Comparison of ENCODE assay signal across 8 mouse cellular contexts in genomic region chr17:56018347-56019131, GRCm38 (mm10). TPM values are rescaled to one million over a fixed set of nuclear protein-coding genes. Genes with fewer than 3 reads are reported as not detected.
DNase-seq lines count a peak whose midpoint lies in the region; ATAC-seq and TF ChIP-seq lines count a peak whose summit lies in the region.

No protein-coding gene starts in this region.

- TF ChIP-seq CTCF in left cerebral cortex, adult 2 months (IDR thresholded peaks at IDR 0.05): peak; percentile 60
- TF ChIP-seq CTCF in intestine, postnatal 0 days (IDR thresholded peaks at IDR 0.05; ENCODE audit: low read depth): peak; percentile 82
- TF ChIP-seq CTCF in lung, adult 2 months (IDR thresholded peaks at IDR 0.05; ENCODE audit: insufficient read depth, low read length): peak; percentile 51

- no peak overlapping the region for H3K9ac ChIP-seq in embryonic facial prominence, embryonic 11.5 days (replicated peaks; ENCODE audit: low read length)
- H3K9ac ChIP-seq in intestine, postnatal 0 days (ENCODE audit: low read depth, low read length): no peak overlapping the region

- intact Hi-C loops in left cerebral cortex, adult 2 months (cut with DNase I): no loop called here

- ATAC-seq in embryonic facial prominence, embryonic 11.5 days (replicated peaks; ENCODE audit: insufficient number of reproducible peaks, low FRiP score, low TSS enrichment, low read depth): no peak
- ATAC-seq in intestine, postnatal 0 days: peak; percentile 60

- peaks cover 22% of the 10 kb centered on the region for H3K36me3 ChIP-seq in embryonic facial prominence, embryonic 11.5 days (replicated peaks; ENCODE audit: control insufficient read depth, insufficient read depth, low read depth, low read length)
- peaks cover 61% of the 10 kb centered on the region for H3K36me3 ChIP-seq in intestine, postnatal 0 days (ENCODE audit: control insufficient read depth, insufficient read depth)

- no peaks in the 10 kb centered on the region for H3K9me3 ChIP-seq in embryonic facial prominence, embryonic 11.5 days (replicated peaks; ENCODE audit: control insufficient read depth, low read length)
- H3K9me3 ChIP-seq in intestine, postnatal 0 days (ENCODE audit: control insufficient read depth): no peaks in the 10 kb centered on the region

- H3K27me3 ChIP-seq in embryonic facial prominence, embryonic 11.5 days (ENCODE audit: control insufficient read depth, insufficient read depth, low read length): no peaks in the 10 kb centered on the region
- no peaks in the 10 kb centered on the region for H3K27me3 ChIP-seq in intestine, postnatal 0 days (replicated peaks; ENCODE audit: control insufficient read depth, insufficient read depth, low read length)

- no peak overlapping the region for H3K4me2 ChIP-seq in embryonic facial prominence, embryonic 11.5 days (ENCODE audit: low read depth, low read length)
- H3K4me2 ChIP-seq in intestine, postnatal 0 days (replicated peaks; ENCODE audit: low read depth): no peak overlapping the region

- WGBS in embryonic facial prominence, embryonic 11.5 days: 77% methylated on average over 20 of the region's 20 CpGs
- WGBS in intestine, postnatal 0 days: 70% methylated on average over 20 of the region's 20 CpGs
- WGBS in lung, adult 2 months: 67% methylated on average over 20 of the region's 20 CpGs

- no peaks in the 10 kb centered on the region for H3K4me1 ChIP-seq in embryonic facial prominence, embryonic 11.5 days (ENCODE audit: control insufficient read depth, insufficient read depth, low read length)
- H3K4me1 ChIP-seq in intestine, postnatal 0 days (replicated peaks; ENCODE audit: control insufficient read depth, insufficient read depth, low read length): no peaks in the 10 kb centered on the region
- peaks cover 13% of the 10 kb centered on the region for H3K4me1 ChIP-seq in lung, adult 2 months (ENCODE audit: control insufficient read depth, insufficient read depth, low read length)

- no peak for TF ChIP-seq POLR2A in lung, adult 2 months (IDR thresholded peaks at IDR 0.05; ENCODE audit: borderline replicate concordance, extremely low read depth, low read depth, low read length)

- H3K4me3 ChIP-seq in left cerebral cortex, adult 2 months: no peak overlapping the region
- no peak overlapping the region for H3K4me3 ChIP-seq in embryonic facial prominence, embryonic 11.5 days (ENCODE audit: low read depth, low read length)
- no peak overlapping the region for H3K4me3 ChIP-seq in intestine, postnatal 0 days (ENCODE audit: low read depth, low read length)
- H3K4me3 ChIP-seq in lung, adult 2 months (replicated peaks; ENCODE audit: extremely low read depth, low read depth, low read length): no peak overlapping the region

- H3K27ac ChIP-seq in left cerebral cortex, adult 2 months: peak overlapping the region; percentile 47; the same call in 1 of the 2 replicates
- no peak overlapping the region for H3K27ac ChIP-seq in embryonic facial prominence, embryonic 11.5 days (replicated peaks; ENCODE audit: low read depth, low read length)
- no peak overlapping the region for H3K27ac ChIP-seq in intestine, postnatal 0 days (ENCODE audit: low read depth, low read length)

- DNase-seq in left cerebral cortex, adult 2 months (ENCODE audit: extremely low spot score in 1 of 2, low spot score in 2 of 2): peak; percentile 69 to 74
- no peak for DNase-seq in left cerebral cortex, adult 8-10 months (ENCODE audit: low spot score in 2 of 2)
- DNase-seq in T-cell, adult 2 months (ENCODE audit: low spot score): peak; percentile 69
- peak; percentile 38 for DNase-seq in embryonic facial prominence, embryonic 11.5 days (ENCODE audit: low spot score)
- peak; percentile 33 for DNase-seq in lung, adult 2 months
- peak; percentile 63 for DNase-seq in right cerebral cortex, postnatal 4 days
- no peak for DNase-seq in adipocyte (ENCODE audit: low spot score)

RNA-seq across cellular contexts. Expression of gene Mpnd, which starts 13.0 kb away (rescaled TPM):
- total RNA-seq in left cerebral cortex, adult 2 months (2021): 10 to 100 TPM; 90.8 to 91.2 TPM
- total RNA-seq in left cerebral cortex, adult 8-10 months (2022): 100 to 1,000 TPM; 107 to 123 (median 117) TPM
- 135 and 142 TPM in 2 replicates for polyA plus RNA-seq in embryonic facial prominence, embryonic 11.5 days (2014; fragmentation: Nextera tagmentation; extraction: Ambion mirVana)
- polyA plus RNA-seq in intestine, postnatal 0 days (2015; fragmentation: Nextera tagmentation; extraction: Ambion mirVana): 41.4 and 43.0 TPM in 2 replicates
- 99.7 and 103 TPM in 2 replicates for polyA plus RNA-seq in lung, adult 2 months (2012; rRNA removed)

RNA-seq across cellular contexts. Expression of gene Stap2, which starts 13.2 kb away (rescaled TPM):
- total RNA-seq in left cerebral cortex, adult 2 months (2021): 1 to 10 TPM; 2.5 to 3.1 TPM
- total RNA-seq in left cerebral cortex, adult 8-10 months (2022): 1 to 10 TPM; 1.7 to 2.4 (median 2.1) TPM
- polyA plus RNA-seq in embryonic facial prominence, embryonic 11.5 days (2014; fragmentation: Nextera tagmentation; extraction: Ambion mirVana): 6.1 and 6.6 TPM in 2 replicates
- polyA plus RNA-seq in intestine, postnatal 0 days (2015; fragmentation: Nextera tagmentation; extraction: Ambion mirVana): 82.8 and 84.5 TPM in 2 replicates
- polyA plus RNA-seq in lung, adult 2 months (2012; rRNA removed): 53.4 and 60.4 TPM in 2 replicates

RNA-seq across cellular contexts. Expression of gene Sh3gl1, which starts 17.9 kb away (rescaled TPM):
- 10 to 100 TPM; 38.9 to 43.2 TPM for total RNA-seq in left cerebral cortex, adult 2 months (2021)
- total RNA-seq in left cerebral cortex, adult 8-10 months (2022): 10 to 100 TPM; 31.2 to 36.7 (median 34.0) TPM
- polyA plus RNA-seq in embryonic facial prominence, embryonic 11.5 days (2014; fragmentation: Nextera tagmentation; extraction: Ambion mirVana): 119 and 132 TPM in 2 replicates
- 92.3 and 97.0 TPM in 2 replicates for polyA plus RNA-seq in intestine, postnatal 0 days (2015; fragmentation: Nextera tagmentation; extraction: Ambion mirVana)
- polyA plus RNA-seq in lung, adult 2 months (2012; rRNA removed): 72.8 and 74.1 TPM in 2 replicates

RNA-seq across cellular contexts. Expression of gene Chaf1a, which starts 21.7 kb away (rescaled TPM):
- 1 to 10 TPM; 1.6 to 2.0 TPM for total RNA-seq in left cerebral cortex, adult 2 months (2021)
- total RNA-seq in left cerebral cortex, adult 8-10 months (2022): 1 to 10 TPM; 2.6 to 3.5 (median 3.1) TPM
- 24.5 and 26.6 TPM in 2 replicates for polyA plus RNA-seq in embryonic facial prominence, embryonic 11.5 days (2014; fragmentation: Nextera tagmentation; extraction: Ambion mirVana)
- 4.8 and 5.2 TPM in 2 replicates for polyA plus RNA-seq in intestine, postnatal 0 days (2015; fragmentation: Nextera tagmentation; extraction: Ambion mirVana)
- 1.6 and 2.3 TPM in 2 replicates for polyA plus RNA-seq in lung, adult 2 months (2012; rRNA removed)

RNA-seq across cellular contexts. Expression of gene Fsd1, which starts 32.2 kb away (rescaled TPM):
- total RNA-seq in left cerebral cortex, adult 2 months (2021): 10 to 100 TPM; 88.7 to 90.6 TPM
- total RNA-seq in left cerebral cortex, adult 8-10 months (2022): 10 to 100 TPM; 73.6 to 91.7 (median 81.2) TPM
- 36.6 and 43.0 TPM in 2 replicates for polyA plus RNA-seq in embryonic facial prominence, embryonic 11.5 days (2014; fragmentation: Nextera tagmentation; extraction: Ambion mirVana)
- polyA plus RNA-seq in intestine, postnatal 0 days (2015; fragmentation: Nextera tagmentation; extraction: Ambion mirVana): 3.6 and 4.2 TPM in 2 replicates
- polyA plus RNA-seq in lung, adult 2 months (2012; rRNA removed): 0.17 and 0.31 TPM in 2 replicates

Comparison
In these comparisons a context has a peak if more than half of its experiments do, and no peak if none do; other contexts are left out.
1. DNase-seq: peak in left cerebral cortex, adult 2 months (2 of 2), T-cell, adult 2 months (single experiment), embryonic facial prominence, embryonic 11.5 days (single experiment), lung, adult 2 months (single experiment) and right cerebral cortex, postnatal 4 days (single experiment); none in left cerebral cortex, adult 8-10 months (0 of 2) and adipocyte (single experiment).
2. Peak in every context shown above with its lines, with median percentiles within 50 percentile points of each other: CTCF ChIP-seq.